ENCODE assay signal across 12 mouse cellular contexts in genomic region chr8:72429676-72430075, GRCm38 (mm10). TPM values are rescaled to one million over a fixed set of nuclear protein-coding genes. Genes with fewer than 3 reads are reported as not detected.
DNase-seq lines count a peak whose midpoint lies in the region; ATAC-seq and TF ChIP-seq lines count a peak whose summit lies in the region.
"Had no signal": no experiment of that assay in that cellular context is flagged by ENCODE, and none has a peak within 500 bp of the region (broad histone marks: within the 10 kb centered on the region; RNA-seq: fewer than 3 reads in every experiment).

No protein-coding gene starts in this region.

- H3K27ac ChIP-seq in heart, postnatal 0 days (ENCODE audit: low read depth), result no peak overlapping the region
- H3K27ac ChIP-seq in heart, embryonic 10.5 days, result no peak overlapping the region
- no peak overlapping the region for H3K27ac ChIP-seq in olfactory bulb, adult 2 months (ENCODE audit: insufficient read depth, low read depth, low read length)
- H3K27ac ChIP-seq: embryonic facial prominence, embryonic 12.5 days; limb, embryonic 13.5 days had no signal

- no peak for ATAC-seq in heart, postnatal 0 days (ENCODE audit: insufficient read depth, low read depth)
- ATAC-seq: midbrain, embryonic 16.5 days had no signal

- peak; percentile 34 for TF ChIP-seq CTCF in heart, postnatal 0 days (IDR thresholded peaks at IDR 0.05; ENCODE audit: low read depth)
- peak; percentile 31; the same call in 1 of the 2 replicates for TF ChIP-seq CTCF in olfactory bulb, adult 2 months (IDR thresholded peaks at IDR 0.05; ENCODE audit: insufficient read depth, low read depth, low read length)

- H3K9ac ChIP-seq in heart, postnatal 0 days (replicated peaks; ENCODE audit: low read depth, low read length), result no peak overlapping the region
- H3K9ac ChIP-seq: embryonic facial prominence, embryonic 12.5 days; limb, embryonic 13.5 days had no signal

- no peaks in the 10 kb centered on the region for H3K36me3 ChIP-seq in heart, postnatal 0 days (replicated peaks; ENCODE audit: control insufficient read depth, insufficient read depth, low read length)
- no peaks in the 10 kb centered on the region for H3K36me3 ChIP-seq in heart, embryonic 10.5 days
- H3K36me3 ChIP-seq: embryonic facial prominence, embryonic 12.5 days; limb, embryonic 13.5 days had no signal

- no peaks in the 10 kb centered on the region for H3K9me3 ChIP-seq in heart, postnatal 0 days (replicated peaks; ENCODE audit: control insufficient read depth, low read length)
- no peaks in the 10 kb centered on the region for H3K9me3 ChIP-seq in heart, embryonic 10.5 days
- H3K9me3 ChIP-seq: embryonic facial prominence, embryonic 12.5 days; limb, embryonic 13.5 days had no signal

- H3K27me3 ChIP-seq in heart, postnatal 0 days (ENCODE audit: control insufficient read depth, insufficient read depth, low read length), result no peaks in the 10 kb centered on the region
- H3K27me3 ChIP-seq in heart, embryonic 10.5 days (ENCODE audit: insufficient read depth, poor library complexity, severe bottlenecking), result no peaks in the 10 kb centered on the region
- H3K27me3 ChIP-seq: embryonic facial prominence, embryonic 12.5 days; limb, embryonic 13.5 days had no signal

- TF ChIP-seq POLR2A in olfactory bulb, adult 2 months (IDR thresholded peaks at IDR 0.05; ENCODE audit: insufficient read depth, low read depth, low read length), result no peak

- H3K4me3 ChIP-seq in heart, postnatal 0 days (ENCODE audit: low read depth, low read length), result no peak overlapping the region
- H3K4me3 ChIP-seq in heart, embryonic 10.5 days, result no peak overlapping the region
- no peak overlapping the region for H3K4me3 ChIP-seq in olfactory bulb, adult 2 months (ENCODE audit: insufficient read depth, low read depth, low read length)
- H3K4me3 ChIP-seq: embryonic facial prominence, embryonic 12.5 days; limb, embryonic 13.5 days had no signal

- no peak for DNase-seq in heart, postnatal 0 days (ENCODE audit: low spot score)
- no peak for DNase-seq in heart, embryonic 10.5 days (ENCODE audit: low spot score)
- peak; percentile 65 for DNase-seq in CD4-positive helper T cell, adult 2 months (ENCODE audit: low read depth, low spot score)
- peak; percentile 37 for DNase-seq in adrenal gland, postnatal 25 days
- DNase-seq in cerebellum, postnatal 14 days, result no peak
- no peak for DNase-seq in heart, adult 11 months
- no peak for DNase-seq in cerebellum, postnatal 10 days
- DNase-seq: gastrocnemius, postnatal 10 days had no signal

- WGBS in heart, postnatal 0 days, result 44% methylated on average over 13 of the region's 13 CpGs
- 45% methylated on average over 13 of the region's 13 CpGs for WGBS in heart, embryonic 10.5 days
- 55% methylated on average over 13 of the region's 13 CpGs for WGBS in olfactory bulb, adult 2 months

- no peak overlapping the region for H3K4me2 ChIP-seq in heart, postnatal 0 days (ENCODE audit: low read depth, low read length)
- H3K4me2 ChIP-seq: embryonic facial prominence, embryonic 12.5 days; limb, embryonic 13.5 days had no signal

- no peak for TF ChIP-seq EP300 in heart, postnatal 0 days (IDR thresholded peaks at IDR 0.05; ENCODE audit: low read depth)

- no peaks in the 10 kb centered on the region for H3K4me1 ChIP-seq in heart, postnatal 0 days (ENCODE audit: control insufficient read depth, insufficient read depth)
- H3K4me1 ChIP-seq in heart, embryonic 10.5 days, result no peaks in the 10 kb centered on the region; the same call in 1 of the 2 replicates
- H3K4me1 ChIP-seq in olfactory bulb, adult 2 months (ENCODE audit: control insufficient read depth, insufficient read depth, low read length), result no peaks in the 10 kb centered on the region
- H3K4me1 ChIP-seq: embryonic facial prominence, embryonic 12.5 days; limb, embryonic 13.5 days had no signal

RNA-seq across cellular contexts. Expression of gene Eps15l1, which starts 8.4 kb away (rescaled TPM):
- total RNA-seq in heart, postnatal 0 days (2014; rRNA removed; ENCODE audit: low replicate concordance), result 33.0 and 52.7 TPM in 2 replicates
- polyA plus RNA-seq in heart, postnatal 0 days (2015; fragmentation: Nextera tagmentation; extraction: Ambion mirVana), result 23.2 and 24.9 TPM in 2 replicates
- 49.9 and 62.3 TPM in 2 replicates for polyA plus RNA-seq in heart, embryonic 10.5 days (2016; fragmentation: Nextera tagmentation; extraction: Ambion mirVana)
- 60.5 and 64.2 TPM in 2 replicates for total RNA-seq in adrenal gland, postnatal 25 days (2021)
- polyA plus RNA-seq in olfactory bulb, adult 2 months (2012; ENCODE audit: insufficient read depth, insufficient read length, low replicate concordance, missing spikeins), result 130 and 148 TPM in 2 replicates

RNA-seq across cellular contexts. Expression of gene Calr3, which starts 14.0 kb away (rescaled TPM):
- 0.58 TPM in 1 of 2 replicates, not detected in the other for total RNA-seq in heart, postnatal 0 days (2014; rRNA removed; ENCODE audit: low replicate concordance)
- polyA plus RNA-seq in heart, postnatal 0 days (2015; fragmentation: Nextera tagmentation; extraction: Ambion mirVana), result 2.9 and 3.2 TPM in 2 replicates
- polyA plus RNA-seq in heart, embryonic 10.5 days (2016; fragmentation: Nextera tagmentation; extraction: Ambion mirVana), result 0.84 and 1.7 TPM in 2 replicates
- 2.4 and 3.6 TPM in 2 replicates for total RNA-seq in adrenal gland, postnatal 25 days (2021)
- polyA plus RNA-seq in olfactory bulb, adult 2 months (2012; ENCODE audit: insufficient read depth, insufficient read length, low replicate concordance, missing spikeins), result not detected in 2 replicates

RNA-seq across cellular contexts. Expression of gene 1700030K09Rik, which starts 14.0 kb away (rescaled TPM):
- 2.7 and 10.8 TPM in 2 replicates for total RNA-seq in heart, postnatal 0 days (2014; rRNA removed; ENCODE audit: low replicate concordance)
- polyA plus RNA-seq in heart, postnatal 0 days (2015; fragmentation: Nextera tagmentation; extraction: Ambion mirVana), result 5.7 and 5.9 TPM in 2 replicates
- 9.7 and 12.0 TPM in 2 replicates for polyA plus RNA-seq in heart, embryonic 10.5 days (2016; fragmentation: Nextera tagmentation; extraction: Ambion mirVana)
- 9.1 and 10.6 TPM in 2 replicates for total RNA-seq in adrenal gland, postnatal 25 days (2021)
- not detected in 2 replicates for polyA plus RNA-seq in olfactory bulb, adult 2 months (2012; ENCODE audit: insufficient read depth, insufficient read length, low replicate concordance, missing spikeins)

RNA-seq across cellular contexts. Expression of gene Cherp, which starts 45.4 kb away (rescaled TPM):
- 17.0 and 26.4 TPM in 2 replicates for total RNA-seq in heart, postnatal 0 days (2014; rRNA removed; ENCODE audit: low replicate concordance)
- polyA plus RNA-seq in heart, postnatal 0 days (2015; fragmentation: Nextera tagmentation; extraction: Ambion mirVana), result 15.8 and 16.0 TPM in 2 replicates
- 75.0 and 83.0 TPM in 2 replicates for polyA plus RNA-seq in heart, embryonic 10.5 days (2016; fragmentation: Nextera tagmentation; extraction: Ambion mirVana)
- total RNA-seq in adrenal gland, postnatal 25 days (2021), result 59.1 and 76.4 TPM in 2 replicates
- polyA plus RNA-seq in olfactory bulb, adult 2 months (2012; ENCODE audit: insufficient read depth, insufficient read length, low replicate concordance, missing spikeins), result not detected in 2 replicates

Comparison
In these comparisons a context has a peak if more than half of its experiments do, and no peak if none do; other contexts are left out.
1. DNase-seq: peak in CD4-positive helper T cell, adult 2 months (single experiment) and adrenal gland, postnatal 25 days (single experiment); none in heart, postnatal 0 days (single experiment), heart, embryonic 10.5 days (single experiment), cerebellum, postnatal 14 days (0 of 2), heart, adult 11 months (single experiment) and cerebellum, postnatal 10 days (0 of 2).